Mouse (Mus musculus) layer of hippocampus, postnatal 14 days (tissue): ENCODE data around the gene Saa3. TPM values are rescaled to one million over a fixed set of nuclear protein-coding genes. Genes with fewer than 3 reads are reported as not detected.
"Not testable (repeated sequence)": the region's sequence is repeated elsewhere in the genome, so short reads cannot be mapped to it uniquely, and the experiment has no call there.

ENCODE experiments used
- DNase-seq, 2 experiments: peaks; one replicate each; pipeline ENCODE4 v3.0.0; 2021 to 2022; ENCODE audit warnings: low spot score in 2 of 2, mixed read lengths in 1 of 2
- total RNA-seq, 2 experiments: library from RNA; stranded (reverse); gene quantifications; 2 replicates each; pipeline ENCODE4 v1.2.3; 2021

Saa3 gene
- total RNA-seq, 2 experiments from 2014 or later = not detected

DNA sequence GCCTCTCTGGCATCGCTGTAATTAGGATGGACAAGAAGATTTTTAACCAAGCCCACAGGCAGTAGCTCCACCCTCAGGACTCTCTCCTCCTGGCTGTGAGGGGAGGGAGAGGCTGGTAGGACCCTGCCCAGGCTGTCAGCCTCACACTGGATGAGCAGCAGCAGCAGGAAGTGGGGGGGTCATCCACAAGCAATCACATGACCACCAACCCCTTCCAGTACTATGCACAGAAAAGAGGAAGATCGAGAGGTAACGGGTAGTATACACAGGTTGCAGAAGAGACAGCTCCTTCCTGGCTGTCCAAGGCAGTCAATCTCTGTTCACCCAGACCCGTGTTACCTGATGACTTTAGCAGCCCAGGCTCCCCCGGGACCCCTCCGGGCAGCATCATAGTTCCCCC is 3.2 kb downstream of the Saa3 start:
- no peak for DNase-seq

DNA sequence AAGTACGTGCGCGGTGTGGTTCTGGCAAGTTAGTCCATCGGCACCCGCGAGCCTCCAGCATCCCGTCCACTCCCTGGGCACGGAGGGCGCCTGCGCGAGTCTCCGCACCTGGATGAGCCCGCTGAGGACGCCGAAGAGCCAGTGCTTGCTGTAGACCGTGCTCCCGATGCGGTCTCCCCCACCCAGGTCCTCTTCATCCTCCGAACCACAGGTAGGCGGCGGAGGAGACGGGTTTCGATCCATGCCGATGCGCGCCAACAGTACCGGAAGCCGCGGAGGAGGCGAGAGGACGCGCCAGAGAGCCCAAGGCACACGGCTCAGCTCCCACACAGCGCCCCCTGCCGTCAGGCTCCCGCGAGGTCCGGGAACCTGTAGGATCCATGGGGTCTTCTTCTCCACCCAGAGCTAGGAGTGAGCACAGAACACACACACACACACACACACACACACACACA is 5.1 kb downstream of the Saa3 start, which contains the start of gene Saal1:
TSS of gene Saal1 (minus strand) at position 291 of the 455 bp plus-strand sequence.
- DNase-seq = peak; percentile 80 to 82

DNA sequence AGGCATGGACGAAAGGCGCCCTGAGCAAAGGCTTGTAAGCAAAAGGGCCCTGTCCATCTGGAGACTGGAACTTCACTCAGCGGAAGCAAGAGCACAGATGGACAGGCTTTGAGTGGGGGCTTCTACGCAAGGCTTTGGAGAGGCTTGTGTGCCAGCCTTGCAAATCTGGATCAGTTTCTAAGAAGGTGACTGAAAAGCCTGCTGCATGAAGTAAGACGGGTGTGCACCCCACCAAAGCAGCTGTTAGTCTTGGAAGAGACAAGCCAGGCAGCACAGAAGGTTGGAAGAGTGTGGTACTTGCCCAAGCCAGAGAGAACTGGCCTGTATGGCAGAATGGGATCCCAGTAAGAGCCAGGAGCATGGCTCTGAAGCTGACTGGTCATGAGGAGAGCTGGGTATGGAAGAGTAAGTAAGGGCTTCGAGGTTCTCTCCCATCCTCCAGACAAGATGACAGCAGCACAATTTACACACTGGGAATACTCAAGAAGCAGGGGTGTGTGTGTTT is 14.9 kb downstream of the Saa3 start:
- no peak for DNase-seq

DNA sequence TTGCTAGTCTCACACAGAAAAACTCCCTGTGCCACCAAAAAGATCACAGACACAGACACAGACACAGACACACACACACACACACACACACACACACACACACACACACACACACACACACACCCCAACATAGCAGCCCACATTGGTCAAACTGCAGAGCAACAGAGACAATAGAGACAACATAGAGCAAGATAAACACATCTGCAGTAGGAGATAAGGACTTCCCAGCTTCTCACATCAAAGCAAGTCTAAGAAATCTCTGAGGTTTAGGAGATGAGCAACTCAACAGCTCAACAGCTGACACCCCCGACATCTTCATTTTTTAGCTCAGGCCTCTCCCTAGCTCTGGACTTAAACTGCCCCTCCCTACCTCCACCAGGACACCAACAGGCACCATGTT is 18.7 kb downstream of the Saa3 start:
- DNase-seq = no peak

DNA sequence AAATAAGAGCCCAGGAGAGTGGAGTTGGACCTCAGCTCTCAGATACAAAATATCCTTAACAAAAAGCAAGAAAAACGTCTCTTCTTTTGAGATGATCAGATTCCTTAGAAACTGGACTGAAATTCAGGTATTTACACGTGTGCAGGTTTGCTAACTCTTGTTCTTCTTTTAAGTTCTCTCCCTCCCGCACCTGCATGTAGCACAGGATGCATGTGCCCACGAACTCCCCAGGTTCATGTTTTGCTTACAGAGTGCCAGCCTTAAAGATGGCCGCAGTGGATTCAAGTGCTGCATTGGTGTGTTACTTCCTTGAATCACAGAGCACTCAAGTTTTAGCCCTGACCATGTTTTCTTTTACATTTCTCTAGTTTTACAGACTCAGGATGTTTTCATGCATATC is 28.7 kb downstream of the Saa3 start:
- no peak for DNase-seq

DNA sequence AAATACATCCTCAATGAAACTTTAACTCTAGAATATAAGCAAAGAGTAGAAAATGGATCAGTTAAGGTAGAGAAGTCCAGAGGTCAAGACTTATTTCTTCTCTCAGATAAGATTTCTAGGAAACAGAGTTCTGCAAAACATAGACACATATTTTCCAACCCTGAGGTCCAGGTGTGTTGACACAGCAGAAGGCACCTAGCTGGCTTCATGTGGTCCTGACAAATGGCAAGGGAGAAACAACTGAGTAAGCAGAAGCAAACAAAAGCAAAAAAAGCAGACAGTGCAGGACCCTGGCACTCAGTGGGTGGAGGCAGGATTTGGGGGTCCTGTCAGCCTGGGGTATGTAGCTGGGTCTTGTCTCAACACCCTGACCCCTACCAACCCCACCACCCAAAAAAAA is 34.8 kb downstream of the Saa3 start:
- no peak for DNase-seq

DNA sequence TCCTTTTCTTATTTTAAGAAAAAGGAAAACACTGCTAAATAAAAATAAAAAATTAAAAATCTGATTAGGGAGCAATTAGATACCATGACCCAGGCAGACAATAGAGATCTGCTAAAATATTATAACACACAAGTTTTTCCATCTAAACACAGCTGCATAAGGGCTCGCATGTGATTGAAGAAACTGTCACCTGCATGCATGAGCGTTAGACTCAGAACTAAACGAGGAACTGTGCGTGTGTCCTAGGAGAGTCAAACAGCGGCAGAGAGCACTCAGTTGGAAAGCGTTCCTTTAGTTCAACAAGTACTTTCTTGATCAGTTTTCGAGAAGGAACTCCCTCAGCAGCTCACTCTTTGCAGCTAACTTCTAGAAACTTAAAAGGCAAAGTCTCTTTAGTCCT is 36.5 kb downstream of the Saa3 start:
- not testable (repeated sequence) for DNase-seq

DNA sequence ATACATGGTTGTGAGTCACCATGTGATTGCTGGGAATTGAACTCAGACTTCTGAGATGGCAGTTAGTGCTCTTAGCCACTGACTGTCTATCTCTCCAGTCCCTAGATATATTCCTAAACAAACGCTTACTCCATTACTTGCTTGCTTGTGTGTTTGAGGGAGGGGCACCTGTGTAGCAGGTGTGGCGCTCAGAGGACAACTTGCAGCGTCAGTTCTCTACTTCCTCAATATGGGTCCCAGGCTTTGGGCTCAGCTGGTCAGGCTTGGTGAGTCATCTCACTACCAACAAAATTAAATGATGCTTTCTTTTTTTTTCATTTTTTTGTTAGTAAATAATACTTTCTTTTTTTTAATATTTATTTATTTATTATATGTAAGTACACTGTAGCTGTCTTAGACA is 37.1 kb downstream of the Saa3 start:
- DNase-seq = no peak

DNA sequence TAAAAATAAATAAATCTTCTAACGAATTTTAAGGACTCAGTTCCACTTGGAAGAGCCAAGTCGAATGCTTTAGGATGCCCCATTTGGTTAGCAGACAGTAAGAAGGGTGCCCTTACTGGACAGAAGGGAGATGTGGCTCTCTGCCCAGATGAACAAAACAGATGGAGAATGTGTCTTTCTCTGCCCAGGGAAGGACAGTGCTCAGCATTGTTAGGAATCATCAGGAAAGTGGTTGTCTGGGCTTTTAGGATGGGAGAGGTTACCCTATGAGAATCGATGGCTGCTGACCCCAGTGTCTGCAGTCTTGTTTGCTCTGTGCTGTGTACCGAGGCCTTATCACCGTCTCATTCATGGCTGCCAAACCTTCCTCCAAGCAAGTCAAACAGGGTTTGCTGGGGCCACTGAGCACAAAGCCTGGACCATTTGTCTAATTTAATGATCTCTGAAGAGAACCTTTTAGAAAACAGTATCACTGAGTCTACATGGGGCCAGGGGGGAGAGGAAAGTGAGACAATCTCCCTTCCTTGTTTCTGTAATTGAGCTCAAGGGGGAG is 38.6 kb downstream of the Saa3 start:
- no peak for DNase-seq

DNA sequence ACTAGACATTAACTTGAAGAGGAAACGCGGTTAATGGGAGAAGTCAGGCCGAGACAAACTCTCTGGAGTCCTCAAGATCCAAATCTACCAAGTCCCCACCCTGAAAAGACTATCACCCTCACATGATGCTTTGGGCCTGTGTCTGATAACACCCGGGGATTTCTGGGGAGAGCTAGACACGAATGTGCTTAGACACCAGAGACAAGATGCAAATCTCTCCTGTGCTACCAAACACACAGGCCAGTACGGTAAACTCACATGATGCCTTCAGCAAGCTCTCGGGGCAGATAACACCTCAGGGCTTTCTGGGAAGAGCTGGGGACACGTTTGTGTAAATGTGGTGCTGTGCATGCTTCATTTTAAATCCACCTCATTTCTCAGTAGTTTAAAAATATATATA is 39.6 kb downstream of the Saa3 start:
- no peak for DNase-seq

DNA sequence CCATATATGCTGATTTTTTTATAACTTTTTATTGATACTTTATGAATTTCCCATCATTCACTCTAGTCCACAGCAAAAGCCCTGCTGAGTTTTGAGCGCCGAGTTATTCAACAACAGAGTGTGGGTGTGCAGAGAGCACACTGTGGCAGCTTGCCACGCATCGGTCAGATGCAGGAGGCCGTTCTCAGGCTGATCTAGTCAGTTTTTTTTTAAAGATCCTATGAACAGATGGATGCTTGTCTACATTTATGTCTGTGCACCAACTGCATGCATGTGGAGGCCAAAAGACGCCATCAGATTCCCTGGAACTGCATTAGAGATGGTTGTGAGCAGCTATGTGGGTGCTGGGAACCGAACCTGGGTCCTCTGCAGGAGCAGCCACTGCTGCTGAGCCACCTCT is 40.4 kb downstream of the Saa3 start:
- DNase-seq = peak in 1 of 2 experiments; percentile 52

DNA sequence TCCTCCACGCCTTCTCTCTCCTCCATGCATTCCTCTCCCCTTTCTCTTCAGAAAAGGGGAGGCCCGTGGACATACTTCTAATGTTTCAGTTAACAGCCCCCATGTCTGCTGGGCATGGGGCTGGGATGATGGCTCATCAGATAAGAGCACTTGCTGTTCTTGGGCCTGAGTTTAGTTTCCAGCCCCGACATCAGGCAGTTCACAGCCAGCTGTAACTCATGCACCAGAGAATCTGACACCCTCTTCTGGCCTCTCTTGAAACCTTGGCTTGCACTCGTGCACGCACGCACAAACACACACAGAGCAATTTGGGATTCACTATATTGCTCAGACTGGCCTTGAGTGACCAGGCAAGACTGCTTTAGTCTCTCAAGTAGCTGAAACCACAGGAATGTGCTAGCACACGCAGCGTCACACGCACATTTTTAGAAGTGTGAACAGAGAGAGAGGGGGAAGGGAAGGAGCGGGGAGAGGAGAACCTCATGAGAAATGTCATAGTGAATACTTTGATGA is 43.3 kb downstream of the Saa3 start, which contains the start of gene Tph1:
TSS of gene Tph1 (minus strand) at position 378 of the 513 bp plus-strand sequence.
- DNase-seq = no peak

DNA sequence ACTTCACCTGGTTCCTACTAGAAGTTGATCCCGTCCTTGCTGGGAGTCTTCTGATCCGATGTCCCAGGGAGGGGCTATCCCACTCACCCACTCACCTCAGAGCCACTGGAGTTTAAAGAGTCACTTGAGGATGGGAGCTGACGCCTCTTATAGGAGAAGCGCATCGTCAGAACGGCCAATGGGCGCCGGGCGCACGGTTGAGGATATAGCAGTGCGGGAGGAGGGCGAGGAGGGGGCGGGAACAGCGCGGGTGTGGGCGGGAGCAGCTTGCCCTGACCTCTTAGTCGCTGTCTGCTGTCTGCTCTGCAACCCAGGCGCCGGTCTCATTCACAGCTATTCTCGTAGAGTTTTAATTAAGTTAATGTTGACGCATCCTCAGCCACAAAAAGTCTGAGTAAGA is 48.2 kb downstream of the Saa3 start:
- DNase-seq = no peak

DNA sequence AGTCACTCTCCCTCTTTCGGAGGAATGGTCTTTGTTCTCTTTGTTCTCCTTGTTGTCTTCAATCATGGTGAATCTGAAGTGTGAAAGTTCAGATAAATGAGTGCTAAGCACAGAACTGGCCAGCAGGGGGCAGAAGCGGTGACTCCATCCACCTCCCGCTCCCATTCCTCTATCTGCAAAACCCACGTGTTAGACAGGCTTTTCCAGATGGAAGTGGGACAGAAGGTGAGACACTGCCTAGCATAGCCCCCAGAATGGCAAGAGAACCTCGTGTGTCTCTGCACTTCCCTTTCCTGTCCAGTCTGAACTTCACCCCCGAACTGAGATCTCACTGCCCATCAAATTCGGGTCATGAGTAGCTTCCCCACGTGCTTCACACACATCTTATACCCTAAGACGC is 50.3 kb downstream of the Saa3 start:
- DNase-seq = no peak

Other genes with a start within 250 kb of the Saa3 start
- gene Sergef, start 75.9 kb downstream of the Saa3 start, total RNA-seq = 10 to 100 TPM; 49.3 to 53.4 TPM
- under 1 TPM; 0.19 to 0.35 TPM for gene Tph1, start 43.2 kb downstream of the Saa3 start, total RNA-seq
- gene Saal1, start 5.0 kb downstream of the Saa3 start, total RNA-seq = 1 to 10 TPM; 9.0 to 9.1 TPM
- not detected for gene Saa4, start 16.9 kb upstream of the Saa3 start, total RNA-seq
- gene Saa1, start 27.3 kb upstream of the Saa3 start, total RNA-seq = not detected
- gene Saa2, start 36.1 kb upstream of the Saa3 start, total RNA-seq = not detected
- 10 to 100 TPM; 16.0 to 18.7 TPM for gene Hps5, start 80.4 kb upstream of the Saa3 start, total RNA-seq
- 10 to 100 TPM; 34.3 to 41.6 TPM for gene Gtf2h1, start 80.4 kb upstream of the Saa3 start, total RNA-seq
- 100 to 1,000 TPM; 378 to 396 TPM for gene Ldha, start 125.8 kb upstream of the Saa3 start, total RNA-seq
- not detected for gene Ldhc, start 145.5 kb upstream of the Saa3 start, total RNA-seq
- 10 to 100 TPM; 71.9 to 80.3 TPM for gene Tsg101, start 204.3 kb upstream of the Saa3 start, total RNA-seq
- 10 to 100 TPM; 10.4 to 11.3 TPM for gene Uevld, start 242.8 kb upstream of the Saa3 start, total RNA-seq